Mouse (Mus musculus) stomach, postnatal 0 days (tissue): ENCODE data around the gene Clk3. TPM values are rescaled to one million over a fixed set of nuclear protein-coding genes. Genes with fewer than 3 reads are reported as not detected.

ENCODE experiments used
- ATAC-seq: fragments of 200-750 bp; cut with Nextera tagmentation; 2 replicates; pipeline ENCODE4 v1.8.0; 2017; ENCODE audit not compliant: low FRiP score, low TSS enrichment
- DNase-seq: peaks from one replicate; pipeline ENCODE4 v3.0.0-alpha.2; 2016; ENCODE audit warnings: low spot score
- H3K27ac ChIP-seq: fragments of 300-500 bp; sonication (generic); replicated peaks from 2 replicates; pipeline ENCODE4 v1.5.1; 2014; ENCODE audit warnings: mild to moderate bottlenecking, control low read depth
- H3K27me3 ChIP-seq: fragments of 300-500 bp; sonication (generic); 2 replicates; pipeline ENCODE4 v1.6.1; 2014; ENCODE audit warnings: low read length; ENCODE audit not compliant: control insufficient read depth, insufficient read depth
- H3K36me3 ChIP-seq: fragments of 300-500 bp; sonication (generic); 2 replicates; pipeline ENCODE4 v1.6.1; 2014; ENCODE audit warnings: low read length, mixed read lengths; ENCODE audit not compliant: control insufficient read depth, insufficient read depth
- H3K4me1 ChIP-seq: fragments of 300-500 bp; sonication (generic); replicated peaks from 2 replicates; pipeline ENCODE4 v1.6.1; 2014; ENCODE audit warnings: antibody characterized with exemption; ENCODE audit not compliant: control insufficient read depth, insufficient read depth
- H3K4me2 ChIP-seq: fragments of 300-500 bp; sonication (generic); replicated peaks from 2 replicates; pipeline ENCODE4 v1.6.1; 2014; ENCODE audit warnings: low read depth, mild to moderate bottlenecking, control low read depth, moderate library complexity
- H3K4me3 ChIP-seq: fragments of 300-500 bp; sonication (generic); 2 replicates; pipeline ENCODE4 v1.5.1; 2014; ENCODE audit warnings: low read depth, low read length, control low read depth
- H3K9ac ChIP-seq: fragments of 300-500 bp; sonication (generic); 2 replicates; pipeline ENCODE4 v1.6.1; 2014; ENCODE audit warnings: mild to moderate bottlenecking, low read length, control low read depth, mixed read lengths
- H3K9me3 ChIP-seq: fragments of 300-500 bp; sonication (generic); 2 replicates; pipeline ENCODE4 v1.6.1; 2016; ENCODE audit warnings: low read length; ENCODE audit not compliant: control insufficient read depth
- CTCF ChIP-seq: IDR thresholded peaks from 2 replicates; pipeline ENCODE4 v1.5.1; 2016; ENCODE audit warnings: antibody characterized with exemption, low read depth, mild to moderate bottlenecking, moderate library complexity
- EP300 ChIP-seq: optimal IDR thresholded peaks from 2 replicates; pipeline ENCODE3; 2016; ENCODE audit warnings: antibody characterized with exemption
- WGBS: fragments of 180-500 bp; shearing (Covaris S2); extraction: QIAGEN DNeasy Blood & Tissue Kit; methylation state at CpG from one replicate; pipeline ENCODE4 v1.1.7; 2014; 5-methylcytosine and 5-hydroxymethylcytosine counted together
- polyA plus RNA-seq: library from polyadenylated mRNA; unstranded; fragments of >200 nt; fragmentation: Nextera tagmentation; extraction: Ambion mirVana; gene quantifications from 2 replicates; pipeline ENCODE4 v1.2.1, GENCODE M21; 2015

Gene Clk3
- polyA plus RNA-seq, 1 experiment from 2014 or later, result 29.4 TPM

DNA sequence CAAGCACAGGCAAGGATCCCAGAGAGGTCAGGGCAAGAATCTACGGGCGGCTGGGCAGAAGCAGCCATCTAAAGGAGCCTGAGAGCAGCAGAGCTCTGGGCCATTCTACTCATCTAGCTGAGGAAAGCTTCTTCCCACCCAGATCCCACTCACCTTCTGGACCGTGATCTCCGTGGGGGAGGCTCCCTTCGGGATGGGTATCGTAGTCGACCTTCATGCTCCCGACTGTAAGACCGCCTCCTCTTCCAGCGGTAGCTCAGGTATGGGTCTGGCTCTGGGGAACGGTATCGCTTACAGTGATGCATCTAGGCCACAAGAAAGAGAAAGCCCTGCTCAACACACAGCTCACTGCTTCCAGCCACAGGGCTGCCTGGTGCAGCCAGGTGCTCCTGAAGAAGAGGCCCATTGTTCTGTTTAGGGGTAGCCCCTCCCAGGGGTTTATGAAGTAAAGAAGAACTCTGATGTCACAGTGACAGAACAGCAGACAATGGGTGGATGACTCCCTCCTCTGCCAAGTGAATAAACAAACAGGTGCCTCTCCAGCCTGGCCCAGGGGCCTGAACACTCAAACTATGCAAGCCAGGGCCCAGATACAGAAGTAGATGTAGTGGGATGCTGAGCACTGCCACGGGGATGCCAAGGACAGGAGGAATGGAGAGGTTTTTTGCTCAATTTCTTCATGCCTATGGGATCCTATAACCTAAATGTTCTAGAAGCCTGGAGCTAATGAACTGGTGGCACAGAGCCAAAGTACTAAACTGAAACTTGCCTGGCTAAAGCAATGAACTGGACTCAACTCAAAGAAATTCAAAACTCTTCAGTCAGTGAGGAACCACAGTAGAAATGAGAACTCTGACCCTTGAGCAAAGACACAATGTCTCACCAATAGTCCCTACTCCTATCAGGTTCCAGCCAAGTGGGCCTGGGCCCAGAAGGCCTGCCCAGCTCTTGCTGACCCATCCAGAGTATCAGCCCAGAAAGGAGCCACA is 3.8 kb downstream of the Clk3 start:
- DNase-seq (no peak), ATAC-seq (no peak)
- Histone ChIP-seq H3K9me3 (no peaks in the 10 kb centered on the region), H3K36me3 (peaks cover 27% of the 10 kb centered on the region; the same call in 1 of the 2 replicates), H3K4me1 (peaks cover 20% of the 10 kb centered on the region; the same call in 1 of the 2 replicates), H3K4me3 (no peak overlapping the region), H3K9ac (0 out of 2 replicates have a peak overlapping the region, but pooled peaks have one; percentile 13), H3K27me3 (no peaks in the 10 kb centered on the region), H3K4me2 (peak overlapping the region; percentile 25; the same call in 1 of the 2 replicates), H3K27ac (no peak overlapping the region; the same call in 1 of the 2 replicates)
- no peak for TF ChIP-seq EP300
- no peak for TF ChIP-seq CTCF
- 88% methylated on average over 13 of the region's 13 CpGs for WGBS

DNA sequence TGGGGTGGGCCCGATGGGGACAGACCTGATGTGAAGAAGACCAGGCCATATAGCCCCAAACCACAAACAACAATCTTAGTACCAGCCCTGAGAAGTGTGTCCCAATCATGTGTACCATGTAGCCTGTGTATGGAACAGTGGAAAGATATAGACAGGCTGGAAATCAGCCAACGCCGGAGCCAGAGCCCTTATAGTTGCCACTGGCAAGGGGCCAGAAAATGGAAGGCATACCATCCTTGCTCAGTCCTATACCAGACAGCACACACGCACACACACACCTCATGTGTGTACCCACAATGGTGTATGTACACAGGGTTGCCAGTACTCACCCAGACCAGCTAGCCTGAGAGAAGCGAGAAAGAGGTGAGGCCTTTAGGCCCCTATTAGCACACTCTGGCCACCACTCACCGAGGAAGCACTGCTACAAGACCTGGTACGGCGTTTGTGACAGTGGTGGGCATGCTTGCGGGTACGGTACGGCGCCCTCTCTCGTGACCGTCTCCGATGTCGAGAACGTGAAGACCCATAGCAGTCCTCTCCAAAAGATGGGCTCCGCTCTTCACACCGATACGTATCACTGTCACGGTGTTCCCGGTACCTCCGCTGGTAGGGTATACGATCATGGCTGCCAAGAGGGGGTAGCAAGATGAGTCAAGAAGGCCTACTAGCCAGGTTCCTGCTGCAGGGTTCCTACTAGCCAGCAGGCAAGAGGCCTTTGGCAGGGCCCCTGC is 5.1 kb downstream of the Clk3 start:
- no peak overlapping the region for H3K27ac ChIP-seq
- TF ChIP-seq CTCF (no peak), EP300 (no peak)
- no peak for DNase-seq
- 92% methylated on average over 24 of the region's 24 CpGs for WGBS
- no peak overlapping the region for H3K4me2 ChIP-seq
- no peak overlapping the region for H3K4me3 ChIP-seq
- no peak for ATAC-seq
- H3K9me3 ChIP-seq, result no peaks in the 10 kb centered on the region
- peaks cover 30% of the 10 kb centered on the region for H3K36me3 ChIP-seq
- H3K27me3 ChIP-seq, result no peaks in the 10 kb centered on the region
- no peak overlapping the region for H3K9ac ChIP-seq
- H3K4me1 ChIP-seq, result peaks cover 20% of the 10 kb centered on the region; the same call in 1 of the 2 replicates

DNA sequence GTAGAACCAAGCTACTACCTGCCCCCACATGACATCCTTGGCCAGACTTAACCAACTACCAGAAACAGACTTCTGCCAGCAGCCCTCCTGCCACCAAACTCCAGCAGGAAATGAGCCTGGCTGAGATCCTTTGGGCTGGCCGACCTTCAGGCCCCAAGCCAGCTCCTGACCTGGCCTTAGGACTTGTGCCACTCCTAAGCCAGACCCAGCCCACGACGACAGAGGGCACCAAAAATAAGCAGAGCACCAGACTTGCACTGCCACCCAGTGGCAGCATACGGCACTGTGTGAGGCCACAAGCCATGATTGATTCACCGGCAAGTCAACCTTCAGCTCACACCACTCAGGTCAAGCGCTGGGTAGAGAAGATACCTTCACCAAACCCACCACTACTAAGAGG is 6.4 kb downstream of the Clk3 start:
- Histone ChIP-seq H3K9me3 (no peaks in the 10 kb centered on the region), H3K9ac (no peak overlapping the region), H3K4me1 (peaks cover 20% of the 10 kb centered on the region; the same call in 1 of the 2 replicates), H3K27me3 (no peaks in the 10 kb centered on the region), H3K36me3 (peaks cover 43% of the 10 kb centered on the region), H3K4me2 (no peak overlapping the region), H3K27ac (no peak overlapping the region), H3K4me3 (no peak overlapping the region)
- peak; percentile 94 for TF ChIP-seq CTCF
- TF ChIP-seq EP300, result no peak
- DNase-seq (peak; percentile 78), ATAC-seq (peak; percentile 40)
- WGBS, result 19% methylated on average over 6 of the region's 6 CpGs

DNA sequence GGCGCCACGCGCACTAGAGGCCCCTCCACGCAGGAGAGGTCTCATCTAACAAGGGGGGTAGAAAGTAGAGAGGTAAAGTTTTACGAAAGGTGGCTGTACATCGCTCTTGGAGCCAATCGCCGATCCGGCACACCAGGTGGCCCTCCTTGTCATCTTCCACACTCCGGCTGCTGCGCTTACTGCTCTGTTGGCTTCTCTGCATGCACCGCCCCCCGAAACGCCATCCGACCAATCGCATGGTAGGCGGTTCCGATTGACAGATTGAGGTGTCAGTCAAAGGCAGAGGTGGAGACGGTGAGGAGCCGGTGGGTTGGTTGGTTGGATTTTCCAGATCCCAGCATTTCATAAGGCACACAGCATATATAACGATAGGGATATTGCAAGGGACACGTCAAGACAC is 7.1 kb downstream of the Clk3 start:
- no peak for ATAC-seq
- H3K4me3 ChIP-seq, result no peak overlapping the region
- H3K4me2 ChIP-seq, result no peak overlapping the region
- H3K9me3 ChIP-seq, result no peaks in the 10 kb centered on the region
- H3K4me1 ChIP-seq, result peaks cover 15% of the 10 kb centered on the region; the same call in 1 of the 2 replicates
- no peak for DNase-seq
- H3K27me3 ChIP-seq, result no peaks in the 10 kb centered on the region
- H3K27ac ChIP-seq, result no peak overlapping the region
- peaks cover 50% of the 10 kb centered on the region for H3K36me3 ChIP-seq
- WGBS, result 93% methylated on average over 22 of the region's 22 CpGs
- TF ChIP-seq CTCF (no peak), EP300 (no peak)
- no peak overlapping the region for H3K9ac ChIP-seq

DNA sequence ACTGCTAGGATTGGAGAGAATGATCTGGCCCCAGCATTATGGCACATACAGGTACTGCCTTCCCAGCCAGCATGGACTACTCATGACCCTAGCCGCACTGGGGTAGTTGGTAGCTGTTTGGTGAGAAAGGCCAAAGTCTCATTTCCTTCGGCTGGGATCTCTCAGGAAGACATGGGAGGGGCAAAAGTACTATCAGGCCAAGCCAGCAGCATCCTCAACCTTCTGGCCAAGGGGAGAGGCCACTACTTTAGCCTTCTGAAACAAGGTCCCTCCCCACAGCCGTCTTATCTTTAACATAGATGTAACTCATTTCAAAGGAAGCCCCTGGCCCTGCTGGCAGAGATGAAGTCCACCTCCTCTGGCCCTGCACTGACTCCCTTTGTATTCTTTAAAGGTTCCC is 8.1 kb downstream of the Clk3 start:
- TF ChIP-seq CTCF, result no peak
- TF ChIP-seq EP300, result no peak
- H3K4me3 ChIP-seq, result no peak overlapping the region
- 0 out of 2 replicates have a peak, but pooled peaks cover 7% of the 10 kb centered on the region for H3K4me1 ChIP-seq
- H3K9ac ChIP-seq, result no peak overlapping the region
- H3K27ac ChIP-seq, result no peak overlapping the region
- H3K9me3 ChIP-seq, result no peaks in the 10 kb centered on the region
- DNase-seq (no peak), ATAC-seq (no peak)
- H3K4me2 ChIP-seq, result no peak overlapping the region
- no peaks in the 10 kb centered on the region for H3K27me3 ChIP-seq
- 82% methylated on average over 3 of the region's 3 CpGs for WGBS
- H3K36me3 ChIP-seq, result peaks cover 59% of the 10 kb centered on the region
